ENCODE assay signal across 19 mouse cellular contexts in the genomic region with DNA sequence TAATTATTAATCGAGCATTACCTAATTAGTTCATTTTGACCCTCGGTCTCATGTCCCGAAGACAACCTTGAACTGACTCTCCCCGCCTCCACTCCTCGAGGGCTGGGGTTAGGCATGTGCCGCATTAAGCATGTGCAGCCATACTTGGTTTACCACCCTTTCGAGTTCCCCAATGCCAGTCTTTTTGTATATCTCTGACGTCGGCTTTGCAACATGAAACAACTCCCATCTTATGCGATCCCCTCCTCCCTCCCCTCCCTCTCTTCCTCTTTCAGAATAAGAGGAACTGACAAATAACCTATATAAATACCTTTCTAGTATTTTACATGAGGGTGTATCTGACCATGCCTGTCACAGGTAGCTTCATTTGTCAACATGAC. TPM values are rescaled to one million over a fixed set of nuclear protein-coding genes. Genes with fewer than 3 reads are reported as not detected.
DNase-seq lines count a peak whose midpoint lies in the region; ATAC-seq and TF ChIP-seq lines count a peak whose summit lies in the region.
"Had no signal": no experiment of that assay in that cellular context is flagged by ENCODE, and none has a peak within 500 bp of the region (broad histone marks: within the 10 kb centered on the region; RNA-seq: fewer than 3 reads in every experiment).

No protein-coding gene starts in this region.

- H3K79me2 ChIP-seq in heart, adult 2 months (replicated peaks; ENCODE audit: control insufficient read depth, insufficient read depth, low read length): no peaks in the 10 kb centered on the region

- H3K4me1 ChIP-seq in kidney, postnatal 0 days (replicated peaks; ENCODE audit: insufficient read depth, low read length): no peaks in the 10 kb centered on the region
- no peaks in the 10 kb centered on the region for H3K4me1 ChIP-seq in heart, adult 2 months (ENCODE audit: control insufficient read depth, insufficient read depth, low read length)
- H3K4me1 ChIP-seq: embryonic facial prominence, embryonic 15.5 days; forebrain, embryonic 15.5 days; heart, embryonic 13.5 days; hindbrain, embryonic 13.5 days; lung, embryonic 15.5 days; midbrain, embryonic 10.5 days; neural tube, embryonic 15.5 days had no signal

- intact Hi-C loops in heart, adult 2 months (cut with DNase I): loop anchor here (10.0 kb wide), 1 partner anchor 285 kb away; no protein-coding TSS in a partner anchor

- no peak overlapping the region for H3K27ac ChIP-seq in kidney, postnatal 0 days
- no peak overlapping the region for H3K27ac ChIP-seq in heart, adult 2 months
- H3K27ac ChIP-seq: embryonic facial prominence, embryonic 15.5 days; forebrain, embryonic 15.5 days; heart, embryonic 13.5 days; hindbrain, embryonic 13.5 days; layer of hippocampus, adult 2 months; liver, embryonic 15.5 days; lung, embryonic 15.5 days; midbrain, embryonic 10.5 days; neural tube, embryonic 15.5 days had no signal

- WGBS in kidney, postnatal 0 days: 61% methylated on average over 10 of the region's 10 CpGs
- 63% methylated on average over 10 of the region's 10 CpGs for WGBS in heart, adult 2 months

- H3K4me3 ChIP-seq in kidney, postnatal 0 days (replicated peaks; ENCODE audit: low read depth, low read length): no peak overlapping the region
- no peak overlapping the region for H3K4me3 ChIP-seq in heart, adult 2 months
- H3K4me3 ChIP-seq: embryonic facial prominence, embryonic 15.5 days; forebrain, embryonic 15.5 days; heart, embryonic 13.5 days; hindbrain, embryonic 13.5 days; layer of hippocampus, adult 2 months; liver, embryonic 15.5 days; lung, embryonic 15.5 days; midbrain, embryonic 10.5 days; myocyte; neural tube, embryonic 15.5 days had no signal

- DNase-seq in kidney, postnatal 0 days (ENCODE audit: low spot score): no peak
- no peak for DNase-seq in kidney, postnatal 4 days
- DNase-seq in B cell, adult 2 months: peak; percentile 32 to 37
- peak; percentile 76 for DNase-seq in MEL-GATA-1-ER (ENCODE audit: extremely low read depth, low read depth)
- no peak for DNase-seq in heart, adult 2 months
- DNase-seq in left cerebral cortex, adult 8-10 months (ENCODE audit: low spot score in 2 of 2): no peak

- H3K27me3 ChIP-seq in kidney, postnatal 0 days (ENCODE audit: insufficient read depth, low read length): no peaks in the 10 kb centered on the region
- H3K27me3 ChIP-seq in heart, adult 2 months (ENCODE audit: control insufficient read depth, insufficient read depth, low read length): no peaks in the 10 kb centered on the region
- H3K27me3 ChIP-seq: embryonic facial prominence, embryonic 15.5 days; forebrain, embryonic 15.5 days; neural tube, embryonic 15.5 days; Patski had no signal

- TF ChIP-seq CTCF in kidney, postnatal 0 days (IDR thresholded peaks at IDR 0.05; ENCODE audit: low read depth): no peak
- TF ChIP-seq CTCF in heart, adult 2 months (IDR thresholded peaks at IDR 0.05): no peak

- H3K4me2 ChIP-seq in kidney, postnatal 0 days (ENCODE audit: low read length): no peak overlapping the region
- H3K4me2 ChIP-seq: embryonic facial prominence, embryonic 15.5 days; forebrain, embryonic 15.5 days; heart, embryonic 13.5 days; hindbrain, embryonic 13.5 days; liver, embryonic 15.5 days; lung, embryonic 15.5 days; neural tube, embryonic 15.5 days had no signal

- no peak for TF ChIP-seq POLR2A in heart, adult 2 months (IDR thresholded peaks at IDR 0.05; ENCODE audit: insufficient read depth, low read depth, low read length)

- no peaks in the 10 kb centered on the region for H3K9me3 ChIP-seq in kidney, postnatal 0 days (replicated peaks; ENCODE audit: low read length)
- H3K9me3 ChIP-seq: embryonic facial prominence, embryonic 15.5 days; forebrain, embryonic 15.5 days; heart, embryonic 13.5 days; hindbrain, embryonic 13.5 days; liver, embryonic 15.5 days; lung, embryonic 15.5 days; midbrain, embryonic 10.5 days; neural tube, embryonic 15.5 days had no signal

- H3K9ac ChIP-seq in kidney, postnatal 0 days (ENCODE audit: low read depth, low read length): no peak overlapping the region
- no peak overlapping the region for H3K9ac ChIP-seq in heart, adult 2 months (ENCODE audit: low read depth, low read length)
- H3K9ac ChIP-seq: embryonic facial prominence, embryonic 15.5 days; forebrain, embryonic 15.5 days; heart, embryonic 13.5 days; hindbrain, embryonic 13.5 days; liver, embryonic 15.5 days; lung, embryonic 15.5 days; neural tube, embryonic 15.5 days had no signal

- no peaks in the 10 kb centered on the region for H3K36me3 ChIP-seq in kidney, postnatal 0 days (ENCODE audit: insufficient read depth, low read length)
- H3K36me3 ChIP-seq in heart, adult 2 months (ENCODE audit: control insufficient read depth, insufficient read depth, low read length): no peaks in the 10 kb centered on the region
- H3K36me3 ChIP-seq: embryonic facial prominence, embryonic 15.5 days; forebrain, embryonic 15.5 days; heart, embryonic 13.5 days; hindbrain, embryonic 13.5 days; liver, embryonic 15.5 days; lung, embryonic 15.5 days; midbrain, embryonic 10.5 days; neural tube, embryonic 15.5 days had no signal

- no peak for TF ChIP-seq EP300 in heart, adult 2 months (IDR thresholded peaks at IDR 0.05; ENCODE audit: insufficient read depth, low read depth, low read length)

- peak; percentile 62; the same call in 1 of the 2 replicates for ATAC-seq in kidney, postnatal 0 days (replicated peaks; ENCODE audit: low FRiP score, low read depth)
- peak; percentile 52 for ATAC-seq in megakaryocyte progenitor cell, adult 5-6 weeks (replicated peaks; ENCODE audit: poor library complexity)
- ATAC-seq: midbrain, embryonic 16.5 days had no signal

RNA-seq across cellular contexts. Expression of a gene that starts 40.5 kb away (rescaled TPM):
- polyA plus RNA-seq in kidney, postnatal 0 days (2015; fragmentation: Nextera tagmentation; extraction: Ambion mirVana): 56.0 and 60.2 TPM in 2 replicates
- 61.7 and 79.3 TPM in 2 replicates for total RNA-seq in megakaryocyte progenitor cell, adult 5-6 weeks (2015)
- total RNA-seq in megakaryocyte progenitor cell, adult 5-6 weeks (2017): 61.9 and 74.2 TPM in 2 replicates
- 10 to 100 TPM; 43.0 to 44.1 TPM for total RNA-seq in heart, adult 2 months (2021)
- polyA plus RNA-seq in heart, adult 2 months (2012; rRNA removed): 32.7 and 52.2 TPM in 2 replicates
- total RNA-seq in left cerebral cortex, adult 8-10 months (2022): 10 to 100 TPM; 64.5 to 75.1 (median 70.3) TPM

RNA-seq across cellular contexts. Expression of a gene that starts 43.9 kb away (rescaled TPM):
- polyA plus RNA-seq in kidney, postnatal 0 days (2015; fragmentation: Nextera tagmentation; extraction: Ambion mirVana): 24.9 and 25.2 TPM in 2 replicates
- total RNA-seq in megakaryocyte progenitor cell, adult 5-6 weeks (2015): 4.6 and 5.4 TPM in 2 replicates
- total RNA-seq in megakaryocyte progenitor cell, adult 5-6 weeks (2017): 3.7 and 5.8 TPM in 2 replicates
- 1 to 10 TPM; 2.2 to 2.5 TPM for total RNA-seq in heart, adult 2 months (2021)
- 1.8 and 2.7 TPM in 2 replicates for polyA plus RNA-seq in heart, adult 2 months (2012; rRNA removed)
- total RNA-seq in left cerebral cortex, adult 8-10 months (2022): 10 to 100 TPM; 19.8 to 26.5 (median 21.7) TPM

Comparison
In these comparisons a context has a peak if more than half of its experiments do, and no peak if none do; other contexts are left out.
1. DNase-seq: peak in B cell, adult 2 months (2 of 2) and MEL-GATA-1-ER (single experiment); none in kidney, postnatal 0 days (single experiment), kidney, postnatal 4 days (0 of 2), heart, adult 2 months (0 of 2) and left cerebral cortex, adult 8-10 months (0 of 2).